Mouse (Mus musculus): ENCODE results near the gene Cadm3. TPM values are rescaled to one million over a fixed set of nuclear protein-coding genes. Genes with fewer than 3 reads are reported as not detected.
"Not testable (repeated sequence)": the region's sequence is repeated elsewhere in the genome, so short reads cannot be mapped to it uniquely, and the experiment has no call there.

Cadm3 gene
- polyA plus RNA-seq, 1 experiment from 2014 or later: 4.9 TPM

GRCm38 (mm10) chr1:173324961-173325360, 42.5 kb downstream of the Cadm3 start:
- H3K4me2 ChIP-seq: no peak overlapping the region
- H3K9me3 ChIP-seq (ENCODE audit: low read depth, low read length): no peaks in the 10 kb centered on the region
- H3K4me1 ChIP-seq (ENCODE audit: insufficient read depth): no peaks in the 10 kb centered on the region
- H3K27ac ChIP-seq (ENCODE audit: low read depth): no peak overlapping the region
- no peak overlapping the region for H3K9ac ChIP-seq
- DNase-seq (no peak), ATAC-seq (ENCODE audit: insufficient read depth) (no peak)
- no peaks in the 10 kb centered on the region for H3K36me3 ChIP-seq (ENCODE audit: insufficient read depth)
- no peaks in the 10 kb centered on the region for H3K27me3 ChIP-seq (ENCODE audit: insufficient read depth, low read length)
- H3K4me3 ChIP-seq (ENCODE audit: low read depth, low read length): no peak overlapping the region
- no peak for TF ChIP-seq CTCF (IDR thresholded peaks at IDR 0.05; ENCODE audit: low read depth)
- WGBS: 60% methylated on average over 4 of the region's 4 CpGs

GRCm38 (mm10) chr1:173323839-173324585, 43.5 kb downstream of the Cadm3 start:
- DNase-seq: peak; percentile 65

DNA sequence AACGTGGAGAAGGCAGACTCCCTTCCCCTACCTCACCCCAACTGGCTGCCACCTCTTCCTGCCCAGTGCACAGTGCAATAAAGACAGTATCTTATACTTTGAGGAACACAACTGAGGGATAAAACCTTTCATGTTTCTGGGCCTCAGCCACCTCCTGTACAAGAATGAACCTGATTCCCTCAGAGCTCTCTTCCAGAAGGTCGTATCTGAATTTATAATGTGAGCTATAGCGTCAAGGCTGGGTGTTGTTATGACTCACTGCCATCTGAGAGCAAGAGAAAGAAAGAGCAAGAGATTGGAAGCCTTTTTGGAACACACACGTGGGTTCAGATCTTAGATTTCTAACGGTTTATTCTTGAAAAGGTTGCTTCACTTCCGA, 45.3 kb downstream of the Cadm3 start:
- H3K27me3 ChIP-seq (ENCODE audit: insufficient read depth, low read length): no peaks in the 10 kb centered on the region
- no peaks in the 10 kb centered on the region for H3K36me3 ChIP-seq (ENCODE audit: insufficient read depth)
- no peak overlapping the region for H3K9ac ChIP-seq
- H3K27ac ChIP-seq (ENCODE audit: low read depth): no peak overlapping the region
- no peak overlapping the region for H3K4me3 ChIP-seq (ENCODE audit: low read depth, low read length)
- 64% methylated on average over 6 of the region's 6 CpGs for WGBS
- DNase-seq: no peak
- no peak for TF ChIP-seq CTCF (IDR thresholded peaks at IDR 0.05; ENCODE audit: low read depth)
- no peaks in the 10 kb centered on the region for H3K9me3 ChIP-seq (ENCODE audit: low read depth, low read length)
- no peak for ATAC-seq (ENCODE audit: insufficient read depth)
- H3K4me1 ChIP-seq (ENCODE audit: insufficient read depth): no peaks in the 10 kb centered on the region
- no peak overlapping the region for H3K4me2 ChIP-seq

More at GRCm38 (mm10) chr1:173323839-173324585, 43.5 kb downstream of the Cadm3 start:
- Histone ChIP-seq H3K9me3 (ENCODE audit: low read depth, low read length) (no peaks in the 10 kb centered on the region), H3K27me3 (ENCODE audit: insufficient read depth, low read length) (no peaks in the 10 kb centered on the region), H3K9ac (no peak overlapping the region), H3K4me2 (no peak overlapping the region), H3K4me3 (ENCODE audit: low read depth, low read length) (no peak overlapping the region), H3K4me1 (ENCODE audit: insufficient read depth) (no peaks in the 10 kb centered on the region), H3K36me3 (ENCODE audit: insufficient read depth) (no peaks in the 10 kb centered on the region), H3K27ac (ENCODE audit: low read depth) (no peak overlapping the region)
- TF ChIP-seq CTCF (IDR thresholded peaks at IDR 0.05; ENCODE audit: low read depth): peak; percentile 73
- no peak for ATAC-seq (ENCODE audit: insufficient read depth)
- WGBS: 26% methylated on average over 5 of the region's 5 CpGs

DNA sequence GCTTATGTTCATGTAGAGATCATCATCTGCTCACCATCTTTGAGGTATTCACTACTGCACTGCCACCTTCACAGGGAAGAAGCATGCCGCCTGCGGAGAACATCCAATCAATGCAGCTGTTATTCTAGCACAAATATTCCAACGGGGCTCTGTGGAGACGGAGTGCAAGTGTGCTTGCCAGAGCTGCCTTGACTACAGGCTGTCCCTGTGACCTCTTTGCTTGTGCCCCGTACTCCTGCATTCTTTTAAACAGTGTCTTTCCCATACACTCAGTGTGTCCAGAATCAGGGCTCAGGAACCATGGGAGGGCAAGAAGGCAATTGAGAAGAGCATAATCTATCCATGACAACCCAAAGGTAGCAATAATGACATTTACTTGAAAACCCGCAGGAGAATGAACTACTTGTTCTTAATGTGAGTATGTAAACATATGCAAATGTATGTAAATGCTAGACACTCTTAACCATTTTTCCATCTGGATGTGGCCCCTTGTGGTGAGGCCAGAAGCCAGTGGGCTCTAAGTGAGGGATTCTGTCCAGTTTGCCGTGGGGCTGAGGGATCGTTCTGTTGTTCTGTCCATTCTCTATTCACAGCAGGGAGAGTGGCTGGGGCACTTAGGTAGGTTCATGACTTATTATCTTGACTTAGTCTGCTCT, 45.8 kb downstream of the Cadm3 start:
- Histone ChIP-seq H3K27me3 (ENCODE audit: insufficient read depth, low read length) (no peaks in the 10 kb centered on the region), H3K9ac (no peak overlapping the region), H3K4me2 (no peak overlapping the region), H3K4me3 (ENCODE audit: low read depth, low read length) (no peak overlapping the region), H3K9me3 (ENCODE audit: low read depth, low read length) (no peaks in the 10 kb centered on the region), H3K36me3 (ENCODE audit: insufficient read depth) (no peaks in the 10 kb centered on the region), H3K4me1 (ENCODE audit: insufficient read depth) (no peaks in the 10 kb centered on the region), H3K27ac (ENCODE audit: low read depth) (no peak overlapping the region)
- no peak for TF ChIP-seq CTCF (IDR thresholded peaks at IDR 0.05; ENCODE audit: low read depth)
- DNase-seq (no peak), ATAC-seq (ENCODE audit: insufficient read depth) (no peak)
- WGBS: 63% methylated on average over 8 of the region's 8 CpGs

DNA sequence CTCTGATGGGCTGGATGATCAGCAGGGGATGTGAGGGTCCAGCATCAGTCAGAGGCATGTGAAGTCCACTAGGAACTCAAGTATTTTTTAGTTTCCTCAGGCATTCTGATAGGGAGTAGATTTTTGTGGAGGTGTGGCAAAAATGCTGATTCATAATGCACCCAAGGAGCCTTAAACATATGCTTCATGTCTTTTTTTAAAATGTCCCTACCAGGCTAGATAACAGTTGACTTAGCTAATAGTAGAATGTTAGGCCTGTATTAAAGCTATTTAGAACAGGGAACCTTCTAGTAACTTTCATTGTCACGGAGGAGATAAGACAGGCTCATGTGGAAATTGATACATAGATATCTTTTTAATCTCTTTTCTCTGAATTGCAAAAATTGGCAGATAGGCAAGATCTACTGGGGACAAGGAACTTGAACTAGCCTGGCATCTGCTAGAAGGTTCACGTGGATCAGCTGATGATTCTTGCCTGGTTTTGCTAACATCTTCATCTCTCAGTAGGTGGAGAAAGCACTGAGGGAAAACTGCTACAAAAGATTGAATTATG, 49.5 kb downstream of the Cadm3 start:
- DNase-seq (no peak), ATAC-seq (ENCODE audit: insufficient read depth) (no peak)
- no peak overlapping the region for H3K9ac ChIP-seq
- 82% methylated on average over 2 of the region's 2 CpGs for WGBS
- H3K27ac ChIP-seq (ENCODE audit: low read depth): no peak overlapping the region
- no peak overlapping the region for H3K4me2 ChIP-seq
- no peak overlapping the region for H3K4me3 ChIP-seq (ENCODE audit: low read depth, low read length)
- no peak for TF ChIP-seq CTCF (IDR thresholded peaks at IDR 0.05; ENCODE audit: low read depth)
- H3K27me3 ChIP-seq (ENCODE audit: insufficient read depth, low read length): no peaks in the 10 kb centered on the region
- H3K36me3 ChIP-seq (ENCODE audit: insufficient read depth): no peaks in the 10 kb centered on the region
- H3K4me1 ChIP-seq (ENCODE audit: insufficient read depth): no peaks in the 10 kb centered on the region
- no peaks in the 10 kb centered on the region for H3K9me3 ChIP-seq (ENCODE audit: low read depth, low read length)

DNA sequence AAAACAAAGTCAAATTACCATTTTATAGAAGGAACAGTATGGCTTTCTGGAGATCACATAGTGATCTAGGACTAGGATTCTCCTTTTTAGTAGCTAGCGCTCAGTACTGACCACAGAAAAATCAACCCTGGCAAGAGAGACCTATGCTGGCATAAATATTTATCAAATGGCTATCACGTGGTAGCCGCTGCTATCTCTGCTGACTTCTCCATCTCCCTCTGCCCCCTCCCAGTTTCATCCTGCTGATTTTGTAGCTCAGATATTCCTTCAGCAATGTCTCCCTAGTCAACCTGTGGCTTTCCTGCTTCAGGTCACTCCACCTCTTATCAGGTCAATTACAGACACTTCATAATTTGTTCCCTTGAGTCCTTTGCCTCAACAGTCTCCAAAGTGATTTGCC, 51.8 kb downstream of the Cadm3 start:
- Histone ChIP-seq H3K27ac (ENCODE audit: low read depth) (no peak overlapping the region), H3K9ac (no peak overlapping the region), H3K27me3 (ENCODE audit: insufficient read depth, low read length) (no peaks in the 10 kb centered on the region), H3K4me1 (ENCODE audit: insufficient read depth) (no peaks in the 10 kb centered on the region), H3K4me2 (no peak overlapping the region), H3K36me3 (ENCODE audit: insufficient read depth) (no peaks in the 10 kb centered on the region), H3K9me3 (ENCODE audit: low read depth, low read length) (no peaks in the 10 kb centered on the region), H3K4me3 (ENCODE audit: low read depth, low read length) (no peak overlapping the region)
- ATAC-seq (ENCODE audit: insufficient read depth) (no peak), DNase-seq (no peak)
- 49% methylated on average over 3 of the region's 3 CpGs for WGBS
- no peak for TF ChIP-seq CTCF (IDR thresholded peaks at IDR 0.05; ENCODE audit: low read depth)

DNA sequence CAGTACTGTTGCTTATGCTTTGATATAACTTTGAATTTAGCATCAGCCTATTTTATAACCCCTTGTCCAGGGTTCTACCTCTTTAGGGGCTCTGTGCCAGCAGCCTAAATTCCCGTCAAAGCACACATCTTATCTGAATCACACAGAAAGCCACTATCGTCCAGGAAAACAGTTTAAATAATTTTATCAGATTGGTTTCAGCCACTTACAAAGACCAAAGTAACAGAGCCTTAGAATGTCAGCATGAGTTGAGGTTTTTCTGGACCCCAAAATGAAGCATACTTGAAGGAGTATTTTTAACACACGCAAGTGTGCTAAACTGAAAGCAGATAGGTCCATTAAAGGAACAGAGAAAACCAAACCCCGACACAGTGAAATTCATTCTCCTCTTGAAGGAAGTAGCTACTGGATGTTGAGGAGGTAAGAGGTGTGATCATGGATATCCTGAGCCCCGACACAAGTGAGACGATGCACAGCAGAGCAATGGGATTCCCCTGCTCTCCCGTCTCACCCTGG, 53.9 kb downstream of the Cadm3 start:
- not testable (repeated sequence) for DNase-seq; H3K4me2 ChIP-seq; H3K4me3 ChIP-seq (ENCODE audit: low read depth, low read length); ATAC-seq (ENCODE audit: insufficient read depth); H3K9ac ChIP-seq; H3K9me3 ChIP-seq (ENCODE audit: low read depth, low read length); H3K36me3 ChIP-seq (ENCODE audit: insufficient read depth); H3K27me3 ChIP-seq (ENCODE audit: insufficient read depth, low read length); H3K27ac ChIP-seq (ENCODE audit: low read depth); H3K4me1 ChIP-seq (ENCODE audit: insufficient read depth)
- WGBS: 58% methylated on average over 7 of the region's 7 CpGs

DNA sequence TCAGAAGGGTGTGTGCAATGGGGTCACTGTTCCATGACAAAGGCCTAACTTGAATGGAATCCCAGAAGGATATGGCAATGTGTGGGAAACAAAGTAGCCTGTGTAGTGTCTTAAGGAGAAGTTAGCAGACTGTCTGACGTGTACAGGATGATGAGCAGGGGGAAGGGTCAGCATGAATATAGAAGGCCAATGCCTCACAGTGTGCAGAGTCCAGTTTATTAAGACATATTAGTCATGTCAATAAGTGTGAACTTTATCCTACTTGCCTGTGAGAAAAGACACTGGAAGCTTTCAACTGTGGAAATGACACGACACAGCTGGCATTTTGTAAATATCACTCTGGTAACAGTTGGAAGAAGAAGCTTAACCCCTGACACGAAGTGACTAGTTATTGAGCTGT, 64.7 kb downstream of the Cadm3 start:
- not testable (repeated sequence) for H3K9me3 ChIP-seq (ENCODE audit: low read depth, low read length); H3K36me3 ChIP-seq (ENCODE audit: insufficient read depth); H3K4me2 ChIP-seq; H3K27ac ChIP-seq (ENCODE audit: low read depth); H3K27me3 ChIP-seq (ENCODE audit: insufficient read depth, low read length); H3K4me3 ChIP-seq (ENCODE audit: low read depth, low read length); H3K4me1 ChIP-seq (ENCODE audit: insufficient read depth); H3K9ac ChIP-seq; ATAC-seq (ENCODE audit: insufficient read depth)
- peak; percentile 17 for DNase-seq
- 24% methylated on average over 3 of the region's 3 CpGs for WGBS

All from lung, embryonic 14.5 days (tissue).